Mouse (Mus musculus) layer of hippocampus, adult 2 months (tissue): ENCODE measurements at regions not wholly inside any gene's neighbourhood (a gene's known extent, or its start where the extent isn't known, plus 50 kb on each side); places are given as distances from the start of the nearest gene placed in this dataset.
"Not testable (repeated sequence)": the region's sequence is repeated elsewhere in the genome, so short reads cannot be mapped to it uniquely, and the experiment has no call there.

ENCODE experiments used
- DNase-seq, 2 experiments: peaks; one replicate each; pipeline ENCODE4 v3.0.0; 2022; ENCODE audit warnings: low spot score in 2 of 2
- H3K27ac ChIP-seq: fragments of 200-600 bp; 2 replicates; pipeline ENCODE4 v1.8.1; 2022
- H3K4me3 ChIP-seq: fragments of 200-600 bp; 2 replicates; pipeline ENCODE4 v1.8.1; 2022; ENCODE audit warnings: mild to moderate bottlenecking
- CTCF ChIP-seq: fragments of 200-600 bp; conservative IDR thresholded peaks from 2 replicates; pipeline ENCODE4 v1.8.1; 2022; ENCODE audit warnings: antibody characterized with exemption, mild to moderate bottlenecking, moderate library complexity

- TF ChIP-seq CTCF: no peak
- Histone ChIP-seq H3K27ac (no peak overlapping the region), H3K4me3 (no peak overlapping the region)
- no peak for DNase-seq
These were observed 226.0 kb downstream of the Cd47 start for GRCm38 (mm10) chr16:50026100-50026884.

GRCm38 (mm10) chr16:50027189-50027588 is 226.9 kb downstream of the Cd47 start:
- no peak overlapping the region for H3K4me3 ChIP-seq
- H3K27ac ChIP-seq: no peak overlapping the region
- no peak for TF ChIP-seq CTCF
- DNase-seq: no peak

GRCm38 (mm10) chr16:50029711-50030110 is 229.4 kb downstream of the Cd47 start:
- DNase-seq: no peak
- no peak overlapping the region for H3K27ac ChIP-seq
- TF ChIP-seq CTCF: no peak
- no peak overlapping the region for H3K4me3 ChIP-seq

GRCm38 (mm10) chr16:50030355-50030754 is 230.0 kb downstream of the Cd47 start:
- not testable (repeated sequence) for H3K4me3 ChIP-seq, DNase-seq, H3K27ac ChIP-seq

- Histone ChIP-seq H3K27ac (no peak overlapping the region), H3K4me3 (no peak overlapping the region)
- DNase-seq: no peak
- TF ChIP-seq CTCF: no peak
These were observed 230.6 kb downstream of the Cd47 start for GRCm38 (mm10) chr16:50030905-50031369.

GRCm38 (mm10) chr16:50032798-50033197 is 232.5 kb downstream of the Cd47 start:
- TF ChIP-seq CTCF: no peak
- no peak for DNase-seq
- H3K4me3 ChIP-seq: no peak overlapping the region
- no peak overlapping the region for H3K27ac ChIP-seq

GRCm38 (mm10) chr16:50036296-50036734 is 236.0 kb downstream of the Cd47 start:
- no peak overlapping the region for H3K27ac ChIP-seq
- DNase-seq: no peak
- peak; percentile 49 for TF ChIP-seq CTCF
- H3K4me3 ChIP-seq: no peak overlapping the region

GRCm38 (mm10) chr16:50044103-50044502 is 243.8 kb downstream of the Cd47 start:
- H3K4me3 ChIP-seq: no peak overlapping the region
- H3K27ac ChIP-seq: no peak overlapping the region
- no peak for DNase-seq
- no peak for TF ChIP-seq CTCF

GRCm38 (mm10) chr16:50045552-50046547 is 245.5 kb downstream of the Cd47 start:
- Histone ChIP-seq H3K4me3 (peak overlapping the region; percentile 59), H3K27ac (peak overlapping the region; percentile 75)
- peak; percentile 93 for TF ChIP-seq CTCF
- peak; percentile 76 to 81 for DNase-seq

GRCm38 (mm10) chr16:50063540-50063939 is 263.2 kb downstream of the Cd47 start:
- TF ChIP-seq CTCF: no peak
- no peak for DNase-seq
- Histone ChIP-seq H3K27ac (no peak overlapping the region), H3K4me3 (no peak overlapping the region)

GRCm38 (mm10) chr16:50065336-50066082 is 265.2 kb downstream of the Cd47 start:
- Histone ChIP-seq H3K27ac (no peak overlapping the region), H3K4me3 (no peak overlapping the region)
- DNase-seq: no peak
- TF ChIP-seq CTCF: no peak

GRCm38 (mm10) chr16:50069033-50069432 is 268.7 kb downstream of the Cd47 start:
- no peak for TF ChIP-seq CTCF
- no peak overlapping the region for H3K27ac ChIP-seq
- DNase-seq: no peak
- H3K4me3 ChIP-seq: no peak overlapping the region
